Mouse (Mus musculus) monocyte, adult 5-6 weeks (primary cell): ENCODE results near the gene Resp18. TPM values are rescaled to one million over a fixed set of nuclear protein-coding genes. Genes with fewer than 3 reads are reported as not detected.

ENCODE experiments used
- ATAC-seq: fragments of 153-309, 156-312 bp; replicated peaks from 2 replicates; pipeline ENCODE4 v1.8.0; 2017; ENCODE audit warnings: mild to moderate bottlenecking; ENCODE audit not compliant: low TSS enrichment, insufficient number of reproducible peaks, severe bottlenecking, poor library complexity, low FRiP score
- total RNA-seq: library from RNA; stranded (forward); fragments of 200-1000, 200-491, 200-594 nt; gene quantifications from 3 replicates; pipeline ENCODE4 v1.2.3, GENCODE M21; 2017

The Resp18 gene
- total RNA-seq, 1 experiment from 2014 or later: not detected

DNA sequence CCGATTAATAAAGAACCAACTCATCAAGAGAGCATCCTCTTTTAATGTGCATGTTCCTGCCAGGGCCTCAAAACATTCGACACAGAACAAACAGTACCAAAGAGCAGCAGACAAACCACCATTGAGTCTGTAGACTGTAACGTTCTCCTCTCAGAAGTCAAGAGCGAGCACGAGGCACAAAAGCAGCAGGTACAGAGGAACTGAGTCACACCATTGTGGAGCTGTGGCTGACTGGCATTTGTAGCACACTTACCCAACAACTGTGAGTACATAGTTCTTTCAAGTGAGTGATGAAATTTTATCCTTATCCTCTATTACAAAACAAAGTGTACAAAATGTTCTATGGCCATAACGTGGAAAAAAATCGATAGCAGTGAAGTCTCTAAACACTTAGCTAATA is 6.7 kb upstream of the Resp18 start:
- no peak for ATAC-seq

DNA sequence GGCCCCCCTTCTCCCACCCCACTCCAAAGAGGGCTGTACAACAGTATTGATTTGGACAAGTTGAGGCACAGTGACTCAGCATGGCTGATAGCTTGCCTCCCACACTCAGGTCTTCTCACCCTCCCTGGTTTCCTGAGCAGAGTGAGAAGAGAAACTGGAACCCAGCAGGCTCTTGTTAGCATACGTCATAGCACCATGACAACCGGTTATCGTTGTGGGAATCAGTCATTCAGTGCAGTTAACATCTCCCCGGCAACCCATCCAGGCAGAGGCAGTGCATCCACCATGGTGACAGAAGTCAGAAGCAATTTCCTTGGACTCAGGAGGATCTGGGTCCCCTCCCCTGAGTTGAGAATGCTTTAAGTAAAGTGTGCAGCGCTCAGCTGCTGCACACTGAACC is 4.8 kb upstream of the Resp18 start:
- ATAC-seq: no peak

DNA sequence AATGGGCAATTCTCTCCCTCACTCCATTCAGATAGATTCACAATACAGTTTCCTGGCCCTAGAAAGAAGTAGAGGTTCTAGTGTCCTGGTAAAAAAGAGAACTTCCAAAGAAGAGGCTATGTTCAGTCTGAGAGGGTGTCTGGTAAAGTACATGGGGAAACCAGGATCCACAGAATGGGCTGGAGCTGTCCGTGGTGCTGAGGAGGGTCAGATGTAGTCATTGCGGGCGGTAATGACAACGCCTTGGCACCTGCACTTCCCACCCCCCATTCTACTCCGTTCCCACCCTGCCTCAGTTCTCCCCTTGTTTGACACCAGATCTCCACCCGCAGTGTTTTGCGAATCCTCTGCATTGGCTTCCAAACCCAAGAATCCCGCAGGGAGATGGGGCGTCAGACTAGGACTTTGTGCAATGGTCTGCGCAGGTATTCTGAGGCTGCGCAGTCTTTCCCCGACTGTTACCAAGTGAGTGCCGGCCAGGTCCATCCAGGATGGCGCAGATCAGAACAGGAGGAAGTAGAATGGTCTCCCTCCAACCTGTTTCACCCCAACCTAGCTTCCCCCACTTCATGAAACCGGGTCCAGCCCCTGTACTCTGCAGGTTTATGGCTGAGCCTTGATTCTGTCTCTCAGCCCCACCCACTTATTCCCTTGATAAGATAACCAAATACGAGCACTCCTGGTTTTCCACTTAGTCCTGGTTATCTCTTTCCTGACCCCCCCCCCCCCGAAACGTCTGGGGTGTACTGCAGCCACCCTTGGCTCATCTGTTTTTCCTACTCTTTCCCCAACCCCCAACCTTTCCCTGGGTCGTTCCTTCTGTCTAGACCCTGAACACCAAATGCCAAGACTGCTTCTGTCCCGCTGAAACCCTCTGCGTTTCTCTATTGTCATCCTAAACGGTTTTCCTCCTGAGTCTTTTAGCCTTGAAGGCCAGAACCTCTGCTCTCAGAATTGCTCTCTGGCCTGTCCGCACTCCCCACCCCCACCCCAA is 723 bp downstream of the Resp18 start:
- ATAC-seq: no peak

DNA sequence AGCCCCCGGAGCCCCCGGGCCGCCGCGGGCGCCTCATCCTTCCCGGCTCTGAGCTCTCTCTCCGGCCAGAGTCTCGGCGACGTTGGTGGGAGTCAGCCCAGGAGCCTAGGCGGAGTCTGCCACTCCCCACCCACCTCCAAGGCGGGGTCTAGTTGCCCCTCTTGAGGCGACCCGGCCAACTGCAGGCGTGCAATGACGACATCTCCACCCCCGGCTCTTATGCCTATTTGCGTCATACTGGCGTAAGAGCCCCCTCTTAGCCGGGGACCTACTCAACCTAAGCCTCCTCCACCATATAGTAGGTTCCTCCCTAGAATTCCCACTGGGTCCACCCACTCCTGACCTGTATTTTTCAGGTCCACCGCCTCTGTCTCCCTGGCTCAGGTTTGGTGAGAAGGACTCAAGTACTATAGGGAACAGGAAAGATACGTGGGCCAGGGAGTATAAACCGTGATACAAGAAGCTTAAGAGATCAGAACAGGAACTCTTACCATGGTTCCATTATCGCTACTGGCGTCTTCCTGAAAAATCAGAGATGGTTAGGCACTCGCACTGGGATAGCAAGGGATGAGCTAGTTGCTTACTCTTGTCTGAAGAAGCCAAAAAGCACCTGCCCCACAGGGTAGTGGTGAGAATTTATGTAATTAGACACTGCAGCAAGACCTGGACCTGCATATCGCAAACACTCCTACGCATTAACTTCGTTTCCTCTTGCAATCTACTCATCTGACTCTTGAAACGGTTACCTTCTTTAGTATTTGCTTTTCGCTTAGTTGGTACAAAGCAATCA is 13.9 kb downstream of the Resp18 start, which contains the start of gene Ptprn:
Gene Ptprn (minus strand): TSS at position 412 of the 790 bp plus-strand sequence.
- no peak for ATAC-seq

DNA sequence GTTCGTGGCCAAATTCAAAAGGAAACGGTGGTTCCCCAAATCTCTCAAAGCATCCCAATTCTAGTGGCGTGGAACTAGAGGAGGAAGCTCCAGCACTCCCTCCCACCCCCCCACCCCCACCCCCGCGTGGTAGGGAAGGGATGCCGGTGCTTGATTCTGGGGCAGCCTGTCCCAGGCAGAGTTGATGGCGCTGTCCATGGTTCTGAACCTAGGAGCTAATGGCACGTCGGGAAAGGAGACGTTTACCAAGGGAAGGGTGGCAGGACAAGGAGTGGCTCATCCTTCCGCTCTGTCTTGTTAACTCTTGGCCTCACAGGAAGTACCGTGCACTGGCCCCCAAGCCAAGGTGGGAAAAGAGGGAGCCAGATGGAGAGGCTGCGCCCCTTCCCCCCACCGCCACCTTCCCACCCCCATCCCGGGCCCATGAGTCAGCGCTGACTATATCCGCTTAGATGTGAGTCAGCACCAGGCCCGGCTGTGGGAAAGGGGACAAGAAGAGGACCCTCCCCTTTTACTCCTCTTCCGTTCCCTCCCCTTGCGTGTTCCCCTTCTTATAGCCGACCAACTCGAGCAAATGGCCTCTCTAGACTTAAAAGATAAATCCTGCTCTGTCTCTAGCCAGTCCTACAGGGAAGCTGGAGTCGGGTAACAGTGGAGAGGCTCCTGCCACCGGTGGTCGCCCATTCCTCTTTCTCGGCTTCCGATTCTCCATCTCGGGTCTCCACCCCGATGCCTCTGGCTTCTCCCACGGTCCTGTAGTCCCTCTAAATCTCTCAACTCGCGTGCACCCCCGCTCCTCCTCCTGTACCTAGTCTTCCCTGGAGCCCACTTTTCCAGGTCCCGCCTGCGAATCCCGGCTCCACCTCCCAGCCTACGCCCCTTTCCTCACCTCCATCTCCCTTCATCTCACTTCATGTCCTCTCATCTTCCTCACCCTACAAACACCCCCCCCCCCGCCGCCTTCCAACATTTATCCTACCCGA is 15.0 kb downstream of the Resp18 start:
- ATAC-seq: no peak; the same call in 1 of the 2 replicates

DNA sequence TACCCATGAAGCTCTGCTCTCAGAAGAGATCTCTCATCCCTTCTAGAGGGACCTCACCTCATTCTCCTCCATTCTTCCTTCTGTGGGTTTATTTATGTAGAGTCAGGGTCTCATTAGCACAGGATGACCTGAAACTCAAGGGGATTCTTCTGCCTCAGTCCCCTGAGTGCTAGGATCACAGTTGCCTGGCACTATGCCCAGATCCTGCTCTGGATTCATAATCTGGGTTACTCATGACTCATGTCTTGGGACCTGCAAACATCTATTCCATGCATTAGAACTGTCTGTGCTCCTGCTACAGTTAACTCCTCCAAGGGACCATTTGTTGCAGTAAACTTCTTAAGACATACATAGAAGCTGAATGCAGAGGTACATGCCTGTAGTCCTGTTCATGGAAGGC is 16.9 kb downstream of the Resp18 start:
- ATAC-seq: no peak

DNA sequence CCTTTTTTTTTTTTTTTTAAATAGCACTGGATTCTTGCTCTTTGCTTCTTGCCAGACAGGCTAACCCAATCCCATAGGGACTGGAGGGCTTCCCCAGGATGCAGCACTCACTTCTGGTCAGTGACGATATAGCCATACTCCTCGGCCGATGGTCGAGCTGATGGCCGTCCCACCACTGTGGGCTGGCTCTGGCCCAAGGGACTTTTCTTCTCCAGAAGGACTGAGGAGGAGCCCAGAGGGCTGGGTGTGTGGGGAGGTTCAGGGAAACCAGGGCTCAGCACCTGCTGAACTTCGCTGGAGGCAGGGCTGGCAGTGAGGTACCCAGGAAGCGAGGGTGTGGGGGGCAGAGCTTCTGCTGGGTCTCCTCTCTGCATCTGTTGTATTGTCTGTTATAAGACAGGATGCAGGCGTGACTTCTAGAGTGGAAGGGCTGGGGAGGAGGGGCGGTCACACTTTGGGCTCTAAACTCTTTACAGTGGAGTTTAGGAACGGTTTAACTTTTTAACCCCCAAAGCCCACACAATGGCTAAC is 22.6 kb downstream of the Resp18 start:
- ATAC-seq: no peak

DNA sequence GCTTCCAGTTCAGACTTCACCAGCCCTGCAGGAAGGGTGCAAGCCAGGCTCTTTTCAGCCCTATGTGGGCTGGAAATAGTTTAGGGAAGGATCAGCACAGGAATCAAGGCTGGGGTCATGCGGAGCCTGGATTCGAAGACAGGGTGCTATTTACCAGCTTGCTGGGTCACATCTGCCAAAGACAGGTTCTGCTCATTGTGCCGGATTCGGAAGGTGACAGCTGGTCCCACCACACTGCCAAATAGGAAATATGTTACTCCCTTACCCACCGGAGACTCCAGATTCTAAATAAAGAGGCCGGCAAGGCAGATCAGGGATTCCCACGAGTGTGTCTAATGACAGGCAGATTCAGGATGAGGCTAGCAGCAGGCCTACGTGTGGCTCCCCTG is 23.6 kb downstream of the Resp18 start:
- ATAC-seq: no peak

DNA sequence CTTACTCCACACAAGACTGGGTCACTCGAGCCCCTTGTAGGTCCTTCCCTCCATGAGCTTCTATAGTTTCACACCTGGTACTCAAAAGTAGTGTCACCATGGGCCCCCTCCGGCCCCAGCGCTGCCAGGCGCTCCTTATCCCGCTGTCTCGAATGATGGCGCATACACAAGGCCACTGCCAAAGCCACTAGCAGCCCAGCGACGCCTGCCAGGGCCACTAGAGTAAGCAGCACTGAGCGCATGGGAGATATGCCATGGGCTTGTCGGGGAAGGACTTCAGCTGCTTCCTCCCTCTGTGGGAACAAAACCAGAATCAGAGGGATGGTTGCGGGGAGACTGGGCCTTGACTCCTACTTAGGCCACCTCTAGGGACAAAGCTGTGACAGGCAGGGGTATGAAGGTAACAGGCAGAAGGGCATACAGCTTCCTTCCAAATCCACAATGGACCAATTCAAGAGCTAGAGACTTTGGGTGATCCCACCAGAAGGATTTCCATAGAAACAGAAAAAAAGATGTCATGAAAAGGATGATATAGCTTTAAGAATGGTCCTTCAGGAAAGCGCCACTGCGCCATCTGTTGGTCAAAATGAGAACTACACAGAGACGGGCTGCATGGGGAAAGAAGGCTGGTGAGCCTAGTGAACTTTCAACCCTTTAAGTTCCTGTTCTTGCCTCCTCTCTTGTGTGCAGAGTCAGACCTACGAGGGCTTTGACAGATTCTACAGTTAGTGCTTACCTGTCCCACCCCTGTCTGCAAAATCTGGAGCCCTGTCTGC is 24.2 kb downstream of the Resp18 start:
- peak; percentile 78 for ATAC-seq

DNA sequence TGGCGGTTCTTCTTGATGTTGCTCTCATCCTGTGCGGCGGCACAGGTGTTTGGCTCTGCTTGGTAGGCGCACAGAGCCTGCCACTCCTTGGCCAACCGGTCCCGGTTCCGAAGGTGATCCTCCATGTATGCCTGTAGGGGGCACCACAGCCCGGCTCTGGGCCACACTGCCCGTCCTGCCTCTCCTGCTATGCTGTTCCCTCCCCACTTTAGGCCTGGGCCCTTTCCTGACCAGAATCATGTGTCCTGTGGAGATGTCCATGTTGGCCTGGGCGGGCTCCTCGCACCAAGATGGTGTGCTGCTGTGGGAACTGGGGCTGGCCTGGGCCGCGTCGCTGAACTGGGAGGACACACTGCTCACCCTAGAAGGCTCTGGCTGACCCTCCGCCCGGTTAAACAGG is 25.2 kb downstream of the Resp18 start:
- no peak for ATAC-seq

DNA sequence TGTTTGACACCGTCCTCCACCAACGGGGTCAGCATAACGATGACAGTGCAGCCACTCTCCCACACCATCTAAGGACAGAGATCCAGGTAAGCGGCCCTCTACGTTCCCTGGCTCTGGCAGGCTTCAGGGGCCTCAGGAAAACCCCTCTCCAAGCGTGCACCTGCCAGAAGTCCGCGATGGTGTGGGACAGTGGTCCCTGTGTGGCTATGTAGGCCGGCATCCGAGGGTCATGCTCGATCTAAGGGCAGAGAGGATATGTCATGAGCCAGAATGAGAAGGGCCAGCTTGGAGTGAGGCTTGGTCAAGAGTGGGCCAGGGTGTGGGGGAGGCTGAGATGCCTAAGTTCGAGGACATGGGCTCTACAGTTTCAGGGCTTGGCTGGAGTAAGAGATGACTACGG is 25.9 kb downstream of the Resp18 start:
- ATAC-seq: no peak

DNA sequence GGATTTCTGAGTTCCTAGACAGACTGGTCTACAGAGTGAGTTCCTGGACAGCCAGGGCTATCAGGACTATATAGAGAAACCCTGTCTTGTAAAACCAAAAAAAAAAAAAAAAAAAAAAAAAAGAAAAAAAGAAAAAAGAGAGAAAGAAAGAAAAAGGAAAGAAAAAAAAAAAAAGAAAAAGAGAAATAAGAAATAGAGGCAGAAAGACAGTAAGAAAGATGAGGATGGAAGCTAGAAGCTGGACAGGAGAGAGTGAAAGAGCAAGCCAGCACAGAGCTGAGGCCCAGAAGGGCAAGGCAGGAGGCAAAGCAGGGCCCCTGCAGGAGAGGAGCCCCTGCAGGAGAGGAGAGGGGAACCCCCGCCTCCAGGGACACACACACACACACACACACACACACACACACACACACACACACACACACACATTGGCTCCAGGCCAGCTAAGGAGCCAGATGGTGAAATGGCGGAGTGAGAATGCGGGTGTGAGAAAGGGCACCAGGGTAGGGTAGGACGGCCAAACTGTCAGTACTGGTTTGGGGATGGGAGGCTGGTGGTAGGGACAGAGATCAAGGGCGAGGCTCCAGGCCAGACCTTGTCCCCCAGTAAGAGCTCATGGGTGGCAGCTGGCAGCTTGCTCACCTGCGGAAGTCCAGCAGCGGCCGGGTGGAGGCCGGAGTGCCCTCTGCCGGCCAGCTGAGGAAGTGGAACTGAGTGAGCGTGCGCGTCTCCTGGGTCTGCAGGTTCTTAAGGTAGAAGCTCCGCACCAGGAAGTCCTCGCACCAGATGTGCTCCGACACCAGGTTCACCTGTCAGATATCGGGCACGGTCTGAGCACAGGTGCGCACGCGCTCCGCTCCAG is 26.9 kb downstream of the Resp18 start:
- peak; percentile 70 for ATAC-seq

DNA sequence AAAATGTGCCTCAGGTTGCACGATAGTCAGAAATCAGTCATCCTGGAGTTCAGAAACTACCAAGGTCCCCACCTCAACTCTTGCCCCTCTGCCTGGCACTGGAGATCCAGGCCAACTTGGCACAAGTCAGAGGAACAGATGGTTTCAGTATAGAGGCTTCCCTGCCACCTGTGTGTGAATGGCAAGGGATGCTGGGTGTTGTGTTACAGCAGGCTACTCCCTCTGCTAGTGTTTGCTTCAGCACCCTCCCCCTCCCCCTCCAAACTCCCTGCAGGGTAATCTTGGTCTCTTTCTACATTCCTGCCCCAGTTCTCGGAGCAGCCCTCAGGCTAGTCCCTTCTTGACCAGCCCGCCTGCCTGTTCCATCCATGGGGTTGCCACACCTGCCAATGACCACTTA is 27.7 kb downstream of the Resp18 start:
- ATAC-seq: no peak

DNA sequence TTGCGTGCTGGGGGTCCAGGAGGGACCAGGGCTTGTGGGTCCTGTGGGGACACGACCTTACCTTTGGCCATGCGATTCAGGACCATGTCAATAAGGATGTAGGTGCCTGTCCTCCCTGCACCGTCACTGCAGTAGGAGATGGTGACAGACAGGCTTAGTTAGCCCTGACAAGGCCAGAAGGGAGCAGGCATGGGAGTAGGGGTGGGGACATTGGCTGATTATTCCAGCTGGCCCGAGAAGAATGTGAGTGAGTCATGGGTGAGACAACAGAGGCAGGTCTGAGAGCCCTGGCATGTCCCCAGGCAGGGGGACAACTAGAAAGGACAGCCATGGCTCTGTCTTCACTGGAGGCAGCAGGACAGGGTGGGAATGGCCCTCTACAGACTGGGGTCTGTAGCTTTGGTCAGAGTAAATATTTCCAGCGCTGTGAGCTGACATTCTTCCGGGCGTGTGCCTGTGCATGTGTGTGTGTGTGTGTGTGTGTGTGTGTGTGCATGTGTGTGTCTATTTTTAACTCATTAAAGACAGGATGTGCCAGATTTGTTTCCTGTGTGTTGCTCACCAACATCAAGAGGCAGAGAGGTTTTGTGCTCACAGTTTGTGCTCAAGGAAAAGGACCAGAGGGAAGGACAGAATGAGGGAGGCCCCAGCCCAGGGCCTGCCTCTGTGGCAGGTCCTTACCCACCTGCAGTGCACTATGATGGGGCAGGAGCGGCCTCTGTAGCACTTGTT is 30.0 kb downstream of the Resp18 start:
- ATAC-seq: no peak

DNA sequence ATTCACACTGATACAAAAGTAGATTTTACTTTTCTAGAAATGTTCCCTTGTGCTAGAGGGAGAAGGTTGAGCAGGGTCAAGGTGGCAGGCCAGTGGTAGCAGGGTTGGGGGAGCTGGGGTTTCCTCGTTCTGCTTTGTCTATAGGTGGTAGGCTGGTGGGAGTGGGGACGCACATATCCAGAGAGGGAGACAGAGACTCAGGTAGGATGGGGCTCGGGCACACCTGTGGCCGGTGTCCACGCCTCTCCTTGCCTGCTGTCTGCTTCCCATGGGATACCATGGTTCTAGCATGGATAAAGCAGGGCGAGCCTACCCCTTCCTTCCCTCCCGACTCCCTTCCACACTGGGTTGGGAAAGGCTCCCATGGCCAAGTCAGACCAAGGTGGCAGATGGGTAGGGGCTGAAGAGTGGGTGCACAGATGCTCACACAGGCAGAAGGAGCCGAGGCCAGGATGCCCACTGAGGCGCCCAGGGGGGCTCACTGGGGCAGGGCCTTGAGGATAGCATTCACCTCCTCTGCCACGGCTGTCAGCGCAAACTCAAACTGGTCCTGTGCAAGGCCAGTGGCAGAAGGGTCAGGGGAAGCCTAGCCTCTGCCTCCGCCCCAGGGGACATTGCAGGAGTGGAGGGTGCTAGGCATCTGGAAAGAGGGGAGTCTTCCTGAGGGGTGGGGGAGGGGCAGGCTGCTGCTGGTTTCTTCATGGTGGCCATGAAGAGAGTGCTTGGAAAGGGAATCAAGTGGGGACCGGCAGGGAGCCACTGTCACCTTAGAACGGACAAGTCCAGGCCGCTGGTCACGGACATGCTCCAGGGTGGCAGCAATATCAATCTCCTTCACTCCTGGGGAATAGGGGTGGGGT is 30.9 kb downstream of the Resp18 start:
- ATAC-seq: no peak
